Mouse (Mus musculus): ENCODE results near the gene Gpat3.

DNA sequence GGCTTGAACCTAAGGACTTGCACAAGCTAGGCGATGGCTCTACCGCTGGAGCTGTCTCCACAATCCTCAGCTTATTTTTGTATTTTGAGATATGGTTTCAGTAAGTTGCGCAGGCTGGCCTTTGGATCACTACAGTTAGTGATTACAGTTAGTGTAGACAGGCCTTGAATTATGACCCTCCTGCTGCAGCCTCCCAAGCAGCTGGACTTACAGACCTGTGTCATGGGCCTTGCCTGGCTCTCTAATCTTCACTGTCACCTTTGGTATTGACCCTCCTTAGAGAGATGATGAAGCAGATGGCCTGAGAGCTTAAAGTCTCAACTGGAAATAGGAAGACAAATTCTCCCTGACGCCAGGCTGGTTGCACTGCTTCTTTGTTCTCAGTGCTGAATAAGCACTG lies 8.4 kb downstream of the Gpat3 start:
- TF ChIP-seq GATA1 (IDR thresholded peaks at IDR 0.05; ENCODE audit: low read length) (no peak), TAL1 (IDR thresholded peaks at IDR 0.05; ENCODE audit: low read length) (no peak)

All from erythroblast, embryonic 14.5 days (primary cell).